Mouse (Mus musculus) lung, postnatal 10 days (tissue): ENCODE measurements around the gene Tsc22d2.

Experiments
- DNase-seq: peaks from one replicate; pipeline ENCODE4 v3.0.0; 2021

Tsc22d2 gene

GRCm38 (mm10) chr3:58414234-58414938 lies at the start of gene Tsc22d2:
Gene Tsc22d2, plus strand, starts transcription at chr3:58414715.
- peak; percentile 98 for DNase-seq

- no peak for DNase-seq
These were observed 47.8 kb upstream of the Tsc22d2 start for GRCm38 (mm10) chr3:58366756-58367155.

- DNase-seq, result no peak
These were observed 43.7 kb upstream of the Tsc22d2 start for GRCm38 (mm10) chr3:58370811-58371210.

- peak; percentile 90 for DNase-seq
These were observed 42.2 kb upstream of the Tsc22d2 start for GRCm38 (mm10) chr3:58372066-58372904.

- DNase-seq, result no peak
These were observed 41.7 kb upstream of the Tsc22d2 start for GRCm38 (mm10) chr3:58372905-58373208.

- DNase-seq, result no peak
These were observed 40.2 kb upstream of the Tsc22d2 start for GRCm38 (mm10) chr3:58374281-58374680.

GRCm38 (mm10) chr3:58376713-58377112 lies 37.8 kb upstream of the Tsc22d2 start:
- DNase-seq, result no peak

GRCm38 (mm10) chr3:58377589-58378134 lies 36.9 kb upstream of the Tsc22d2 start:
- no peak for DNase-seq

- DNase-seq, result no peak
These were observed 31.8 kb upstream of the Tsc22d2 start for GRCm38 (mm10) chr3:58382676-58383075.

- no peak for DNase-seq
These were observed 29.5 kb upstream of the Tsc22d2 start for GRCm38 (mm10) chr3:58385060-58385459.

- no peak for DNase-seq
These were observed 25.8 kb upstream of the Tsc22d2 start for GRCm38 (mm10) chr3:58388731-58389130.

- DNase-seq, result no peak
These were observed 16.0 kb upstream of the Tsc22d2 start for GRCm38 (mm10) chr3:58398541-58398940.

- no peak for DNase-seq
These were observed 14.6 kb upstream of the Tsc22d2 start for GRCm38 (mm10) chr3:58399931-58400330.

GRCm38 (mm10) chr3:58411669-58412068 lies 2.8 kb upstream of the Tsc22d2 start:
- DNase-seq, result no peak

- no peak for DNase-seq
These were observed 844 bp upstream of the Tsc22d2 start for GRCm38 (mm10) chr3:58413671-58414070.

- peak; percentile 85 for DNase-seq
These were observed 720 bp downstream of the Tsc22d2 start for GRCm38 (mm10) chr3:58414986-58415883.

GRCm38 (mm10) chr3:58415884-58416725 lies 1.6 kb downstream of the Tsc22d2 start:
- DNase-seq, result peak; percentile 90

- DNase-seq, result peak; percentile 50
These were observed 2.4 kb downstream of the Tsc22d2 start for GRCm38 (mm10) chr3:58416726-58417437.

GRCm38 (mm10) chr3:58418724-58419705 lies 4.5 kb downstream of the Tsc22d2 start:
- no peak for DNase-seq

GRCm38 (mm10) chr3:58428861-58429260 lies 14.3 kb downstream of the Tsc22d2 start:
- no peak for DNase-seq
